8 mouse cellular contexts compared by ENCODE assay signal in the genomic region with DNA sequence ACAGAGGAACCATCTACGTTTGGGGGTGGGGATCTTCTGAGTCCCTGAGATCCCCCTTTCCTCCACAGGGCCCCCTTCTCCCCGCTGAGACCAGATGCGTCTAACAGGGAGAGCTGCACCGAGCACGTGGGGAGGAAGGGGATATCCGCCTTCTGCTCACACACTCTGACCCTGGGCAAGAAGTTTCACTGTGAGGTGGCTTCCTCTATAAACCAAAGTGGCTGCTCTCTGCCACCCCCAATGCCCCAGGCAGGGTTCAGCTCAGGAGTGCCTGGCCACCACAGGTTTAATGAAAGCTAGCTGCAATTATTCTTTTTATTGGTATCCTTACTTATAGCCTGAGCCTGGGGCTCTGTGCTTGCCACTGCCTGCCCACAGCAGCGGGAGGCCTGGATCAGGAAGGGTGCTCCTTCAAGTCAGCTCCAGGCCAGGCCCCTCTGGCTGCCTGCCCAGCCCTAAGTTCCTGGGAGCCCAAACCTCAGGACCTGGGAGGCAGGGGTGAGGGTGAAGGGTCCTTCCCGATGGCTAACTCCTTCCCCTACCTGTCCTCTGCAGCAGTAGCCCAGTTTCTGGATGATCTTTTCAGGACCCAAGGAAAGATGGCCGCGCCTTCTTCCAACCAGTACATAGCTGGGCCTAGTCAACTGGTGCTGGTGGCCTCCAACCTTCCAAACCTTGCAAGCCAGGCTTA. TPM values are rescaled to one million over a fixed set of nuclear protein-coding genes. Genes with fewer than 3 reads are reported as not detected.
DNase-seq lines count a peak whose midpoint lies in the region; ATAC-seq and TF ChIP-seq lines count a peak whose summit lies in the region.

No protein-coding gene starts in this region.

- TF ChIP-seq CTCF in gastrocnemius, adult 2 months (IDR thresholded peaks at IDR 0.05): no peak
- TF ChIP-seq CTCF in hindbrain, postnatal 0 days (IDR thresholded peaks at IDR 0.05; ENCODE audit: low read depth): no peak

- H3K36me3 ChIP-seq in hindbrain, postnatal 0 days (ENCODE audit: insufficient read depth, low read length): peaks cover 31% of the 10 kb centered on the region
- peaks cover 51% of the 10 kb centered on the region for H3K36me3 ChIP-seq in liver, embryonic 13.5 days
- H3K36me3 ChIP-seq in stomach, embryonic 14.5 days (ENCODE audit: control insufficient read depth, insufficient read depth, low read length): peaks cover 22% of the 10 kb centered on the region

- peaks cover 20% of the 10 kb centered on the region for H3K4me1 ChIP-seq in hindbrain, postnatal 0 days (ENCODE audit: insufficient read depth, low read length)
- H3K4me1 ChIP-seq in liver, embryonic 13.5 days (replicated peaks): peaks cover 79% of the 10 kb centered on the region
- H3K4me1 ChIP-seq in stomach, embryonic 14.5 days (ENCODE audit: control insufficient read depth, insufficient read depth, low read length): peaks cover 20% of the 10 kb centered on the region

- DNase-seq in gastrocnemius, adult 2 months: peak; percentile 40
- DNase-seq in gastrocnemius, postnatal 10 days: no peak
- peak; percentile 21 for DNase-seq in adipocyte (ENCODE audit: low spot score)
- DNase-seq in hindbrain, postnatal 0 days (ENCODE audit: low spot score): no peak
- DNase-seq in liver, embryonic 13.5 days: no peak
- DNase-seq in left cerebral cortex, adult 8-10 months (ENCODE audit: low spot score in 2 of 2): no peak
- no peak for DNase-seq in urinary bladder, adult 2 months (ENCODE audit: low spot score)

- peak overlapping the region; percentile 80 for H3K27ac ChIP-seq in gastrocnemius, adult 2 months
- peak overlapping the region; percentile 32; the same call in 1 of the 2 replicates for H3K27ac ChIP-seq in hindbrain, postnatal 0 days
- H3K27ac ChIP-seq in liver, embryonic 13.5 days: peak overlapping the region; percentile 56
- H3K27ac ChIP-seq in stomach, embryonic 14.5 days (ENCODE audit: low read length): peak overlapping the region; percentile 71

- ATAC-seq in hindbrain, postnatal 0 days: no peak
- ATAC-seq in liver, embryonic 13.5 days (ENCODE audit: low read depth): no peak
- no peak for ATAC-seq in stomach, embryonic 14.5 days (ENCODE audit: insufficient number of reproducible peaks, insufficient read depth, low FRiP score, low read depth)

- H3K4me3 ChIP-seq in gastrocnemius, adult 2 months: peak overlapping the region; percentile 45
- H3K4me3 ChIP-seq in hindbrain, postnatal 0 days (ENCODE audit: low read length): no peak overlapping the region
- peak overlapping the region; percentile 94; the same call in 1 of the 2 replicates for H3K4me3 ChIP-seq in liver, embryonic 13.5 days (replicated peaks)
- H3K4me3 ChIP-seq in stomach, embryonic 14.5 days (ENCODE audit: low read depth, low read length): no peak overlapping the region

- H3K27me3 ChIP-seq in hindbrain, postnatal 0 days (ENCODE audit: insufficient read depth, low read length): no peaks in the 10 kb centered on the region
- no peaks in the 10 kb centered on the region for H3K27me3 ChIP-seq in liver, embryonic 13.5 days
- no peaks in the 10 kb centered on the region for H3K27me3 ChIP-seq in stomach, embryonic 14.5 days (ENCODE audit: control insufficient read depth, insufficient read depth, low read length)

- intact Hi-C loops in gastrocnemius, adult 2 months (cut with DNase I): no loop called here

- H3K4me2 ChIP-seq in hindbrain, postnatal 0 days (ENCODE audit: low read depth, low read length): no peak overlapping the region
- peak overlapping the region; percentile 81 for H3K4me2 ChIP-seq in liver, embryonic 13.5 days
- peak overlapping the region; percentile 93; the same call in 1 of the 2 replicates for H3K4me2 ChIP-seq in stomach, embryonic 14.5 days (replicated peaks; ENCODE audit: low read depth, low read length)

- WGBS in hindbrain, postnatal 0 days: 71% methylated on average over 10 of the region's 10 CpGs
- 56% methylated on average over 10 of the region's 10 CpGs for WGBS in liver, embryonic 13.5 days (ENCODE audit: insufficient replicate concordance)
- WGBS in stomach, embryonic 14.5 days: 77% methylated on average over 10 of the region's 10 CpGs

- H3K9ac ChIP-seq in hindbrain, postnatal 0 days (replicated peaks; ENCODE audit: low read length): 0 out of 2 replicates have a peak overlapping the region, but pooled peaks have one; percentile 28
- peak overlapping the region; percentile 93; the same call in 1 of the 2 replicates for H3K9ac ChIP-seq in liver, embryonic 13.5 days
- no peak overlapping the region for H3K9ac ChIP-seq in stomach, embryonic 14.5 days (replicated peaks; ENCODE audit: low read depth, low read length)

- no peaks in the 10 kb centered on the region for H3K9me3 ChIP-seq in hindbrain, postnatal 0 days (ENCODE audit: low read length)
- no peaks in the 10 kb centered on the region for H3K9me3 ChIP-seq in liver, embryonic 13.5 days (replicated peaks)
- H3K9me3 ChIP-seq in stomach, embryonic 14.5 days (ENCODE audit: control insufficient read depth, low read depth, low read length): no peaks in the 10 kb centered on the region

RNA-seq across cellular contexts. Expression of a gene that starts 2.8 kb away (rescaled TPM):
- total RNA-seq in gastrocnemius, adult 2 months (2021): 10 to 100 TPM; 64.8 to 65.8 TPM
- 10 to 100 TPM; 54.1 to 69.8 TPM for total RNA-seq in gastrocnemius, postnatal 10 days (2021)
- 68.9 and 86.0 TPM in 2 replicates for total RNA-seq in hindbrain, postnatal 0 days (2014; rRNA removed)
- 140 and 143 TPM in 2 replicates for polyA plus RNA-seq in hindbrain, postnatal 0 days (2015; fragmentation: Nextera tagmentation; extraction: Ambion mirVana)
- 54.0 and 61.1 TPM in 2 replicates for polyA plus RNA-seq in liver, embryonic 13.5 days (2015; fragmentation: Nextera tagmentation; extraction: Ambion mirVana)
- 93.6 and 94.4 TPM in 2 replicates for polyA plus RNA-seq in stomach, embryonic 14.5 days (2014; fragmentation: Nextera tagmentation; extraction: Ambion mirVana)
- total RNA-seq in left cerebral cortex, adult 8-10 months (2022): 100 to 1,000 TPM; 149 to 165 (median 157) TPM
- 104 and 116 TPM in 2 replicates for polyA plus RNA-seq in urinary bladder, adult 2 months (2012; rRNA removed)

RNA-seq across cellular contexts. Expression of a gene that starts 32.5 kb away (rescaled TPM):
- 1 to 10 TPM in 1 of 2 experiments, under 1 TPM in 1; 0.74 to 1.5 TPM for total RNA-seq in gastrocnemius, adult 2 months (2021)
- 10 to 100 TPM; 10.7 to 13.3 TPM for total RNA-seq in gastrocnemius, postnatal 10 days (2021)
- 6.0 and 7.1 TPM in 2 replicates for total RNA-seq in hindbrain, postnatal 0 days (2014; rRNA removed)
- polyA plus RNA-seq in hindbrain, postnatal 0 days (2015; fragmentation: Nextera tagmentation; extraction: Ambion mirVana): 3.0 and 3.6 TPM in 2 replicates
- 2.8 and 3.6 TPM in 2 replicates for polyA plus RNA-seq in liver, embryonic 13.5 days (2015; fragmentation: Nextera tagmentation; extraction: Ambion mirVana)
- 18.7 and 22.3 TPM in 2 replicates for polyA plus RNA-seq in stomach, embryonic 14.5 days (2014; fragmentation: Nextera tagmentation; extraction: Ambion mirVana)
- total RNA-seq in left cerebral cortex, adult 8-10 months (2022): 1 to 10 TPM; 1.9 to 2.3 (median 2.1) TPM
- polyA plus RNA-seq in urinary bladder, adult 2 months (2012; rRNA removed): 9.5 and 9.6 TPM in 2 replicates

RNA-seq across cellular contexts. Expression of a gene that starts 37.3 kb away (rescaled TPM):
- 1 to 10 TPM in 1 of 2 experiments, under 1 TPM in 1; 0.84 to 1.6 TPM for total RNA-seq in gastrocnemius, adult 2 months (2021)
- 1 to 10 TPM; 1.9 to 3.1 TPM for total RNA-seq in gastrocnemius, postnatal 10 days (2021)
- total RNA-seq in hindbrain, postnatal 0 days (2014; rRNA removed): 5.7 and 22.1 TPM in 2 replicates
- polyA plus RNA-seq in hindbrain, postnatal 0 days (2015; fragmentation: Nextera tagmentation; extraction: Ambion mirVana): 2.5 and 3.4 TPM in 2 replicates
- 12.6 and 14.8 TPM in 2 replicates for polyA plus RNA-seq in liver, embryonic 13.5 days (2015; fragmentation: Nextera tagmentation; extraction: Ambion mirVana)
- 46.0 and 51.7 TPM in 2 replicates for polyA plus RNA-seq in stomach, embryonic 14.5 days (2014; fragmentation: Nextera tagmentation; extraction: Ambion mirVana)
- total RNA-seq in left cerebral cortex, adult 8-10 months (2022): 10 to 100 TPM in 1 of 4 experiments, 1 to 10 TPM in 3; 5.9 to 11.5 (median 8.9) TPM
- polyA plus RNA-seq in urinary bladder, adult 2 months (2012; rRNA removed): 1.5 and 4.1 TPM in 2 replicates

RNA-seq across cellular contexts. Expression of a gene that starts 42.1 kb away (rescaled TPM):
- total RNA-seq in gastrocnemius, adult 2 months (2021): not detected
- under 1 TPM in 1 of 2 experiments, not detected in 1; 0.16 TPM for total RNA-seq in gastrocnemius, postnatal 10 days (2021)
- 36.9 and 41.7 TPM in 2 replicates for total RNA-seq in hindbrain, postnatal 0 days (2014; rRNA removed)
- 8.2 and 8.9 TPM in 2 replicates for polyA plus RNA-seq in hindbrain, postnatal 0 days (2015; fragmentation: Nextera tagmentation; extraction: Ambion mirVana)
- 0.07 and 0.09 TPM in 2 replicates for polyA plus RNA-seq in liver, embryonic 13.5 days (2015; fragmentation: Nextera tagmentation; extraction: Ambion mirVana)
- 0.55 and 0.59 TPM in 2 replicates for polyA plus RNA-seq in stomach, embryonic 14.5 days (2014; fragmentation: Nextera tagmentation; extraction: Ambion mirVana)
- 10 to 100 TPM; 60.8 to 66.8 (median 62.2) TPM for total RNA-seq in left cerebral cortex, adult 8-10 months (2022)
- 0.06 TPM in 1 of 2 replicates, not detected in the other for polyA plus RNA-seq in urinary bladder, adult 2 months (2012; rRNA removed)

RNA-seq across cellular contexts. Expression of a gene that starts 48.9 kb away (rescaled TPM):
- under 1 TPM; 0.08 to 0.14 TPM for total RNA-seq in gastrocnemius, adult 2 months (2021)
- under 1 TPM; 0.05 to 0.14 TPM for total RNA-seq in gastrocnemius, postnatal 10 days (2021)
- total RNA-seq in hindbrain, postnatal 0 days (2014; rRNA removed): 3.4 and 4.4 TPM in 2 replicates
- 5.8 and 6.6 TPM in 2 replicates for polyA plus RNA-seq in hindbrain, postnatal 0 days (2015; fragmentation: Nextera tagmentation; extraction: Ambion mirVana)
- polyA plus RNA-seq in liver, embryonic 13.5 days (2015; fragmentation: Nextera tagmentation; extraction: Ambion mirVana): 0.08 and 0.09 TPM in 2 replicates
- 0.10 and 0.24 TPM in 2 replicates for polyA plus RNA-seq in stomach, embryonic 14.5 days (2014; fragmentation: Nextera tagmentation; extraction: Ambion mirVana)
- total RNA-seq in left cerebral cortex, adult 8-10 months (2022): 1 to 10 TPM; 4.4 to 6.5 (median 5.5) TPM
- 0.08 and 0.18 TPM in 2 replicates for polyA plus RNA-seq in urinary bladder, adult 2 months (2012; rRNA removed)

Comparison
In these comparisons a context has a peak if more than half of its experiments do, and no peak if none do; other contexts are left out.
1. DNase-seq: peak in gastrocnemius, adult 2 months (single experiment) and adipocyte (single experiment); none in gastrocnemius, postnatal 10 days (single experiment), hindbrain, postnatal 0 days (single experiment), liver, embryonic 13.5 days (single experiment), left cerebral cortex, adult 8-10 months (0 of 2) and urinary bladder, adult 2 months (single experiment).
2. H3K4me3 ChIP-seq: peak in gastrocnemius, adult 2 months (single experiment) and liver, embryonic 13.5 days (single experiment); none in hindbrain, postnatal 0 days (single experiment) and stomach, embryonic 14.5 days (single experiment).
3. Peak in every context shown above with its lines, with median percentiles within 50 percentile points of each other: H3K27ac ChIP-seq.